Mouse (Mus musculus): ENCODE measurements around the gene Serf1. TPM values are rescaled to one million over a fixed set of nuclear protein-coding genes. Genes with fewer than 3 reads are reported as not detected.
A peak's percentile ranks its signal among the peaks of the same experiment; 100 is the strongest.

Serf1 gene
- polyA plus RNA-seq (2015; fragmentation: Nextera tagmentation; extraction: Ambion mirVana) = 147 and 155 TPM in 2 replicates

GRCm38 (mm10) chr13:100107652-100108472 lies at the start of gene Serf1:
TSS of gene Serf1 (plus strand) at chr13:100108012.
- Histone ChIP-seq H3K9ac (peak within 1 kb of the TSS; percentile 78), H3K4me1 (peaks cover 18% of the 10 kb centered on the region), H3K27ac (peak within 1 kb of the TSS; percentile 82), H3K36me3 (peaks cover 10% of the 10 kb centered on the region), H3K4me3 (peak within 1 kb of the TSS; percentile 82), H3K27me3 (no peaks in the 10 kb centered on the region), H3K4me2 (peak within 1 kb of the TSS; percentile 84), H3K9me3 (no peaks in the 10 kb centered on the region)
- ATAC-seq (ENCODE audit: insufficient number of reproducible peaks, low FRiP score, low TSS enrichment, low read depth) = peak; percentile 60
- WGBS = under 1% methylated on average over 74 of the region's 76 CpGs

DNA sequence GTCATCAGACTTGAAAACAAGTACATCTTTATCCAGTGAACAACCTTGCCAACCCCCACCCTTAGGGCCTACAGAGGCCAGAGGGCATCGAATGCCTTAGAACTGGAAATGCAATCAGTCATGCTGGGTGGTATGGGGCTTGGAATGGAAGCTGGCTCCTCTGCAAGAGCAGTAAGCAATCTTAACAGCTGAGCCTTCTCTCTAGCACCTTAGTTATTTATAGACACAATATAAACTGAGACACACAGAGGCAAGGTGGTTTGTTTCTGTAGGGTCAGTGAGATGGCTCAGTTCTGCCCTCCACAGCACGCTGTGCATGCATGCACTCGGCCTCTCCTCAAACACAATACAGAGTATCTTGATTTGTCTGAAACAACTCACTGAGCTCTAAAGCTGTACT lies 43.9 kb upstream of the Serf1 start:
- no peak overlapping the region for H3K9ac ChIP-seq

GRCm38 (mm10) chr13:100067821-100068220 lies 40.0 kb upstream of the Serf1 start:
- no peak overlapping the region for H3K27ac ChIP-seq
- WGBS = 77% methylated on average over 6 of the region's 6 CpGs
- H3K4me3 ChIP-seq = no peak overlapping the region
- no peaks in the 10 kb centered on the region for H3K27me3 ChIP-seq
- H3K9me3 ChIP-seq = no peaks in the 10 kb centered on the region
- H3K4me1 ChIP-seq = no peaks in the 10 kb centered on the region
- H3K36me3 ChIP-seq = peaks cover 65% of the 10 kb centered on the region
- H3K4me2 ChIP-seq = no peak overlapping the region
- ATAC-seq (ENCODE audit: insufficient number of reproducible peaks, low FRiP score, low TSS enrichment, low read depth) = no peak
- H3K9ac ChIP-seq = no peak overlapping the region

More for the DNA sequence above, 43.9 kb upstream of the Serf1 start:
- WGBS = 85% methylated on average over 3 of the region's 3 CpGs
- no peaks in the 10 kb centered on the region for H3K4me1 ChIP-seq
- no peak overlapping the region for H3K4me2 ChIP-seq
- H3K27me3 ChIP-seq = no peaks in the 10 kb centered on the region
- no peak overlapping the region for H3K27ac ChIP-seq
- ATAC-seq (ENCODE audit: insufficient number of reproducible peaks, low FRiP score, low TSS enrichment, low read depth) = no peak
- no peaks in the 10 kb centered on the region for H3K9me3 ChIP-seq
- no peak overlapping the region for H3K4me3 ChIP-seq
- peaks cover 71% of the 10 kb centered on the region for H3K36me3 ChIP-seq

- Histone ChIP-seq H3K4me1 (no peaks in the 10 kb centered on the region), H3K4me2 (no peak overlapping the region), H3K36me3 (peaks cover 66% of the 10 kb centered on the region), H3K27ac (no peak overlapping the region), H3K9me3 (no peaks in the 10 kb centered on the region), H3K9ac (no peak overlapping the region), H3K27me3 (no peaks in the 10 kb centered on the region), H3K4me3 (no peak overlapping the region)
- no peak for ATAC-seq (ENCODE audit: insufficient number of reproducible peaks, low FRiP score, low TSS enrichment, low read depth)
- WGBS = 88% methylated on average over 8 of the region's 8 CpGs
Measured at GRCm38 (mm10) chr13:100071473-100071872, 36.3 kb upstream of the Serf1 start.

GRCm38 (mm10) chr13:100098808-100099207 lies 9.0 kb upstream of the Serf1 start:
- no peak overlapping the region for H3K9ac ChIP-seq
- WGBS = 92% methylated on average over 6 of the region's 6 CpGs
- H3K4me3 ChIP-seq = no peak overlapping the region
- H3K4me2 ChIP-seq = no peak overlapping the region
- H3K9me3 ChIP-seq = no peaks in the 10 kb centered on the region
- H3K27ac ChIP-seq = no peak overlapping the region
- ATAC-seq (ENCODE audit: insufficient number of reproducible peaks, low FRiP score, low TSS enrichment, low read depth) = no peak
- no peaks in the 10 kb centered on the region for H3K27me3 ChIP-seq
- H3K4me1 ChIP-seq = peaks cover 12% of the 10 kb centered on the region
- peaks cover 41% of the 10 kb centered on the region for H3K36me3 ChIP-seq

DNA sequence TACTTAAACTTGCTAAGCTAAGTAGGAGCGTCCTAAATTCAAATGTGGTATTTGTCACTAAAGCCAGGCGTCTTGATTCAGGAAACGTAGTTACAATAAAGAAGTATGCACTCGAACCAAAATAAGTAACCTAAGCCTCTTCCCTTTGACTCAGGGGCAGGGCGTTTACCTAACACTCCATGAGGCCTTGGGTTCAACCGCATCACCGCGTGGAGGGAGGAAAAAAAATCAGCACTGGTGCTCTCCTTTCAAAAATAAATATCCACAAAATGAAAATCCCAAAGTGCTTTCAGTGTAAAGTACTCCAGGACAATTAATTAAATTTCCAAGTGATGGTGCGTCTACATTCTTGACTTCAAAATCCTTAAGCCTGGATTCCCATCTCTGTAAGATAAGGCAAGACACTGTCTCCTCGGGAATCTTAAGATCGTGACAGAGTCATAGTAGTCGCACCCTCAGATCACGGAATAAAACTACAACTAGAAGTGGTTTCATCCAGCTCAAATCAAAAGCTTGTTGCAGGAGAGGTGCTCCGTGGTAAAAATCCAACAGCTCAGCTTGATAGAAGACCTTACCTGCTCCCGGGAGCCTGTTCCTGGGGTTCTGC lies 4.7 kb upstream of the Serf1 start:
- peak overlapping the region; percentile 64 for H3K4me2 ChIP-seq
- 3% methylated on average over 15 of the region's 15 CpGs for WGBS
- H3K9me3 ChIP-seq = no peaks in the 10 kb centered on the region
- H3K4me1 ChIP-seq = peaks cover 20% of the 10 kb centered on the region
- no peaks in the 10 kb centered on the region for H3K27me3 ChIP-seq
- ATAC-seq (ENCODE audit: insufficient number of reproducible peaks, low FRiP score, low TSS enrichment, low read depth) = no peak
- H3K4me3 ChIP-seq = peak overlapping the region; percentile 84
- peak overlapping the region; percentile 85 for H3K9ac ChIP-seq
- H3K27ac ChIP-seq = peak overlapping the region; percentile 90
- H3K36me3 ChIP-seq = peaks cover 4% of the 10 kb centered on the region

GRCm38 (mm10) chr13:100103748-100104254 lies 4.0 kb upstream of the Serf1 start, which contains the start of gene Bdp1:
TSS of gene Bdp1 (minus strand) at chr13:100104070.
- Histone ChIP-seq H3K9me3 (no peaks in the 10 kb centered on the region), H3K36me3 (peaks cover 2% of the 10 kb centered on the region), H3K27ac (peak within 1 kb of the TSS; percentile 90), H3K4me3 (peak within 1 kb of the TSS; percentile 84), H3K4me2 (peak within 1 kb of the TSS; percentile 64), H3K4me1 (peaks cover 26% of the 10 kb centered on the region), H3K27me3 (no peaks in the 10 kb centered on the region), H3K9ac (peak within 1 kb of the TSS; percentile 85)
- WGBS = under 1% methylated on average over 44 of the region's 44 CpGs
- peak; percentile 73 for ATAC-seq (ENCODE audit: insufficient number of reproducible peaks, low FRiP score, low TSS enrichment, low read depth)

- Histone ChIP-seq H3K9me3 (no peaks in the 10 kb centered on the region), H3K27me3 (no peaks in the 10 kb centered on the region), H3K27ac (no peak overlapping the region), H3K9ac (no peak overlapping the region), H3K4me1 (peaks cover 9% of the 10 kb centered on the region; the same call in 1 of the 2 replicates), H3K4me2 (no peak overlapping the region), H3K36me3 (peaks cover 26% of the 10 kb centered on the region), H3K4me3 (no peak overlapping the region)
- 45% methylated on average over 5 of the region's 5 CpGs for WGBS
- ATAC-seq (ENCODE audit: insufficient number of reproducible peaks, low FRiP score, low TSS enrichment, low read depth) = no peak
Measured at GRCm38 (mm10) chr13:100112218-100112972, 4.6 kb downstream of the Serf1 start.

DNA sequence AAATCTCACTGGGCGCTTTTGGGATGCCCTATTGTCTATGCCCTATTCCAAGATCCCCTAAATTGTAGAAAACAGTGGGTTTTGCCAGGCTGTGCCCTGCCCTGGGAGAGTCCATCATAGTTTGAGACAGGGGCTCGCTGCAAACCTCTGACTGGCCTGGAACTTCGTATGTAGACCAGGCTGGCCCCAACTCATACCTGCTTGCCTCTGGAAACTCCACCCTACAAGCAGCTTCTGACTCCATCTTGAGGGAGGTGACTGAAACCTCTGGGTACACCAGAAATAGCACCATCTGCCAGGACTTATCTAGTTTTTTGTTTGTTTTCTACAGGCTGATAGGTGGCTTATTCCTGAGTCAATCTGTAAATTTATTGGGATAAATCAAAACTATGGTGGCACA lies 16.2 kb downstream of the Serf1 start:
- no peak overlapping the region for H3K27ac ChIP-seq
- H3K9me3 ChIP-seq = no peaks in the 10 kb centered on the region
- H3K4me1 ChIP-seq = peaks cover 8% of the 10 kb centered on the region
- H3K27me3 ChIP-seq = no peaks in the 10 kb centered on the region
- H3K4me3 ChIP-seq = peak overlapping the region; percentile 99
- H3K4me2 ChIP-seq = peak overlapping the region; percentile 87
- no peak for ATAC-seq (ENCODE audit: insufficient number of reproducible peaks, low FRiP score, low TSS enrichment, low read depth)
- H3K9ac ChIP-seq = no peak overlapping the region
- WGBS = 88% methylated on average over 3 of the region's 3 CpGs
- peaks cover 21% of the 10 kb centered on the region for H3K36me3 ChIP-seq

DNA sequence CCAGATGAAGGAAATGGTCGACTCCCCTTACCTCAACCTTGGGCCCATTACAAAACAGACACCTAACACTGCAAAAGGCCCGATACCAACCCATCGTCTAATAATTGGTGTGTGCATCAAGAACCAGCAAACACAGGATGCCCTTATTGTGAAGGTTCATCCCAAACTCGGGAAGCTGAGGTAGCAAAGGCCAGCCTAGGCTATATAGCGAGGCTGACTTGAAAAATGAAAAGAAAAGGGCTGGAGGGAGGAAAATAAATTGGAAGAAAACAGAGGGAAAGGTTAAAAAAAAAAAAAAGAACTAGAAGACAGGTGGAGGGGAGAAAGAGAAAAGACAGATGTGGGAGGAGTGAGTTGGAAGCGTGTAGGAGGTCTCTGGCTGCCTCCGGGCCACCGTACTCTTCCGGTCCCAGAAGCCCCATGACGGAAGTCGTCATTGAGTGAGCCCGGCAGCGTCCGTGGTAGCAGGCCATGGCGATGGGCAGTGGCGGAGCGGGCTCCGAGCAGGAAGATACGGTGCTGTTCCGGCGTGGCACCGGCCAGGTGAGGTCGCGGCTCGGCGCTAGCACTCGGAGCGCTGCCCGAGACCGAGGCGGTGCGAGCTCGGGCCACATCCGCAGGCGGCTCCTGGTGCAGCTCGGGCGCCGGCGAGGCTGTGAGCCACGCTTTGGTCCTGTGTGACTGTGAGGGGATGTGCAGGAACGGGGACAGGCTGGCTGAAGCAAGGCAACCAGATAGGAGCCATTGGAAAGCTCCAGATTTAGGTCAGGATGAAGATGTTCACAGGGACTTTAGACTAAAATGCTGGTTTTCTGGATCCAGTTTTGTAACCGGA lies 16.8 kb downstream of the Serf1 start, which contains the start of gene Smn1:
Gene Smn1, plus strand, starts transcription at position 430 of the 835 bp plus-strand sequence.
- Histone ChIP-seq H3K9ac (peak within 1 kb of the TSS; percentile 87), H3K4me2 (peak within 1 kb of the TSS; percentile 87), H3K4me1 (peaks cover 8% of the 10 kb centered on the region), H3K36me3 (peaks cover 28% of the 10 kb centered on the region), H3K27me3 (no peaks in the 10 kb centered on the region), H3K9me3 (no peaks in the 10 kb centered on the region), H3K4me3 (peak within 1 kb of the TSS; percentile 99), H3K27ac (peak within 1 kb of the TSS; percentile 72)
- ATAC-seq (ENCODE audit: insufficient number of reproducible peaks, low FRiP score, low TSS enrichment, low read depth) = peak; percentile 87
- 3% methylated on average over 41 of the region's 42 CpGs for WGBS

DNA sequence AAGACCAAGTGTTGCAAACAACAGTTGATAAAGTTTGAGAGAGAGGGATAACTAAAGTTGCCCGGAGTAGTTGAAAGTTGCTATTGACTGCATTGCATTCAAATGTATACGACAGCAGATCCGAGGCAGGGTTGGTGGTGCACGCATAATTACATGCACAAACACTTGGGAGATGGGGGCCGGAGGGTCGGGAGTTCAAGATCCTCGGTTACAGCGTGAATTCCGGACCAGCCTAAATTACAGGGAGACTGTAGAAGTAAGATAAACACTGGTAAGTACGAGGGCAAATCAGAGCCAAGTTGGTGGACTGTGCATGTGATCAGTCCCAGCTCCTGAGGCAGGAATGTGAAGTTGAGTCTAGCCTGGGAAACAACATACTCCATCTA lies 17.4 kb downstream of the Serf1 start:
- WGBS = 3% methylated on average over 10 of the region's 10 CpGs
- Histone ChIP-seq H3K27me3 (no peaks in the 10 kb centered on the region), H3K4me2 (peak overlapping the region; percentile 87), H3K4me1 (peaks cover 8% of the 10 kb centered on the region), H3K36me3 (peaks cover 31% of the 10 kb centered on the region), H3K9ac (peak overlapping the region; percentile 87), H3K27ac (no peak overlapping the region), H3K9me3 (no peaks in the 10 kb centered on the region), H3K4me3 (peak overlapping the region; percentile 99)
- ATAC-seq (ENCODE audit: insufficient number of reproducible peaks, low FRiP score, low TSS enrichment, low read depth) = no peak

All from limb, embryonic 15.5 days (tissue).